Mouse (Mus musculus) liver, adult 2 months (tissue): ENCODE data around the gene Hcar1.

Experiments used
- CTCF ChIP-seq: fragments of 200-500 bp; IDR thresholded peaks from 2 replicates; pipeline ENCODE4 v1.5.1; 2011; ENCODE audit warnings: low read depth, low read length, control low read depth
- POLR2A ChIP-seq: fragments of 200-500 bp; IDR thresholded peaks from 2 replicates; pipeline ENCODE4 v1.6.1; 2011; ENCODE audit warnings: low read length, control low read depth; ENCODE audit not compliant: insufficient read depth; ENCODE audit errors: extremely low read depth

- TF ChIP-seq CTCF (no peak), POLR2A (no peak)
Measured at GRCm38 (mm10) chr5:123862374-123863350, 17.2 kb downstream of the Hcar1 start.
